Mouse (Mus musculus): ENCODE data around the gene Poldip2. TPM values are rescaled to one million over a fixed set of nuclear protein-coding genes. Genes with fewer than 3 reads are reported as not detected.

The Poldip2 gene
- polyA plus RNA-seq (2012; fragmentation: generic; extraction: Trizol): 111 TPM
- long read RNA-seq, experiment 1, transcript Poldip2-201 (11 exons, 2,054 nt): major isoform, 127 of 155 reads
- long read RNA-seq, experiment 1, partial matches to known transcripts: 10 of 155 reads
- long read RNA-seq, experiment 1, other reads (novel, unspliced or antisense): 17 of 155 reads
- long read RNA-seq, experiment 2, transcript Poldip2-202 (11 exons, 1,329 nt): minor isoform, 10 of 675 reads
- long read RNA-seq, experiment 2, transcript Poldip2-201 (11 exons, 2,054 nt): major isoform, 612 of 675 reads
- long read RNA-seq, experiment 2, partial matches to known transcripts: 2 of 675 reads
- long read RNA-seq, experiment 2, other reads (novel, unspliced or antisense): 51 of 675 reads

GRCm38 (mm10) chr11:78512025-78512957 lies at the start of gene Poldip2, which contains the start of gene Tmem199:
Poldip2 (plus strand) TSS chr11:78512193.
Tmem199 (minus strand) TSS chr11:78512172.
- TF ChIP-seq MYOD1 (IDR thresholded peaks at IDR 0.05; ENCODE audit: control insufficient read depth, insufficient read length, low read depth) (no peak), USF1 (IDR thresholded peaks at IDR 0.05; ENCODE audit: low read depth) (peak; percentile 87), FOSL1 (IDR thresholded peaks at IDR 0.05; ENCODE audit: insufficient read depth, low read length, poor library complexity, severe bottlenecking) (no peak), MAX (IDR thresholded peaks at IDR 0.05) (peak; percentile 72)
- peak within 1 kb of the TSS; percentile 93 for H3K4me3 ChIP-seq (ENCODE audit: insufficient read depth, poor library complexity, severe bottlenecking)
- H3K27me3 ChIP-seq (ENCODE audit: control insufficient read depth, insufficient read depth, insufficient read length): no peaks in the 10 kb centered on the region
- peaks cover 18% of the 10 kb centered on the region for H3K79me3 ChIP-seq (ENCODE audit: low read depth)
- H3ac ChIP-seq (ENCODE audit: control insufficient read depth, insufficient read length, low read depth): peak within 1 kb of the TSS; percentile 95
- H3K79me2 ChIP-seq (ENCODE audit: control insufficient read depth, insufficient read depth): peaks cover 39% of the 10 kb centered on the region
- peaks cover 60% of the 10 kb centered on the region for H3K36me3 ChIP-seq (ENCODE audit: control insufficient read depth, insufficient read depth)

GRCm38 (mm10) chr11:78462669-78463068 lies 49.3 kb upstream of the Poldip2 start:
- Histone ChIP-seq H3K4me3 (ENCODE audit: insufficient read depth, poor library complexity, severe bottlenecking) (no peak overlapping the region), H3K27me3 (ENCODE audit: control insufficient read depth, insufficient read depth, insufficient read length) (no peaks in the 10 kb centered on the region), H3K79me2 (ENCODE audit: control insufficient read depth, insufficient read depth) (no peaks in the 10 kb centered on the region), H3ac (ENCODE audit: control insufficient read depth, insufficient read length, low read depth) (no peak overlapping the region), H3K36me3 (ENCODE audit: control insufficient read depth, insufficient read depth) (no peaks in the 10 kb centered on the region), H3K79me3 (ENCODE audit: low read depth) (no peaks in the 10 kb centered on the region)
- no peak for TF ChIP-seq MYOG (IDR thresholded peaks at IDR 0.05; ENCODE audit: control insufficient read depth, extremely low read depth, insufficient read length)
- TF ChIP-seq FOSL1 (IDR thresholded peaks at IDR 0.05; ENCODE audit: insufficient read depth, low read length, poor library complexity, severe bottlenecking): no peak
- no peak for TF ChIP-seq MAX (IDR thresholded peaks at IDR 0.05)
- TF ChIP-seq CEBPB (IDR thresholded peaks at IDR 0.05; ENCODE audit: low read depth): no peak
- no peak for TF ChIP-seq CTCF (IDR thresholded peaks at IDR 0.05; ENCODE audit: control insufficient read depth, insufficient read depth, insufficient read length)
- TF ChIP-seq MYOD1 (IDR thresholded peaks at IDR 0.05; ENCODE audit: control insufficient read depth, insufficient read length, low read depth): no peak
- TF ChIP-seq USF1 (IDR thresholded peaks at IDR 0.05; ENCODE audit: low read depth): no peak

GRCm38 (mm10) chr11:78463286-78464036 lies 48.5 kb upstream of the Poldip2 start:
- Histone ChIP-seq H3ac (ENCODE audit: control insufficient read depth, insufficient read length, low read depth) (no peak overlapping the region), H3K27me3 (ENCODE audit: control insufficient read depth, insufficient read depth, insufficient read length) (no peaks in the 10 kb centered on the region), H3K79me3 (ENCODE audit: low read depth) (no peaks in the 10 kb centered on the region), H3K4me3 (ENCODE audit: insufficient read depth, poor library complexity, severe bottlenecking) (no peak overlapping the region), H3K36me3 (ENCODE audit: control insufficient read depth, insufficient read depth) (no peaks in the 10 kb centered on the region), H3K79me2 (ENCODE audit: control insufficient read depth, insufficient read depth) (no peaks in the 10 kb centered on the region)
- TF ChIP-seq FOSL1 (IDR thresholded peaks at IDR 0.05; ENCODE audit: insufficient read depth, low read length, poor library complexity, severe bottlenecking) (no peak), MYOG (IDR thresholded peaks at IDR 0.05; ENCODE audit: control insufficient read depth, extremely low read depth, insufficient read length) (no peak), MYOD1 (IDR thresholded peaks at IDR 0.05; ENCODE audit: control insufficient read depth, insufficient read length, low read depth) (no peak), CTCF (IDR thresholded peaks at IDR 0.05; ENCODE audit: control insufficient read depth, insufficient read depth, insufficient read length) (no peak), USF1 (IDR thresholded peaks at IDR 0.05; ENCODE audit: low read depth) (no peak), MAX (IDR thresholded peaks at IDR 0.05) (no peak), CEBPB (IDR thresholded peaks at IDR 0.05; ENCODE audit: low read depth) (no peak)

GRCm38 (mm10) chr11:78465116-78465515 lies 46.9 kb upstream of the Poldip2 start:
- Histone ChIP-seq H3K79me2 (ENCODE audit: control insufficient read depth, insufficient read depth) (no peaks in the 10 kb centered on the region), H3K36me3 (ENCODE audit: control insufficient read depth, insufficient read depth) (no peaks in the 10 kb centered on the region), H3K27me3 (ENCODE audit: control insufficient read depth, insufficient read depth, insufficient read length) (no peaks in the 10 kb centered on the region), H3K4me3 (ENCODE audit: insufficient read depth, poor library complexity, severe bottlenecking) (no peak overlapping the region), H3ac (ENCODE audit: control insufficient read depth, insufficient read length, low read depth) (peak overlapping the region; percentile 40), H3K79me3 (ENCODE audit: low read depth) (no peaks in the 10 kb centered on the region)
- TF ChIP-seq CTCF (IDR thresholded peaks at IDR 0.05; ENCODE audit: control insufficient read depth, insufficient read depth, insufficient read length) (no peak), USF1 (IDR thresholded peaks at IDR 0.05; ENCODE audit: low read depth) (no peak), MYOD1 (IDR thresholded peaks at IDR 0.05; ENCODE audit: control insufficient read depth, insufficient read length, low read depth) (no peak), MAX (IDR thresholded peaks at IDR 0.05) (no peak), CEBPB (IDR thresholded peaks at IDR 0.05; ENCODE audit: low read depth) (no peak), MYOG (IDR thresholded peaks at IDR 0.05; ENCODE audit: control insufficient read depth, extremely low read depth, insufficient read length) (no peak), FOSL1 (IDR thresholded peaks at IDR 0.05; ENCODE audit: insufficient read depth, low read length, poor library complexity, severe bottlenecking) (no peak)

GRCm38 (mm10) chr11:78465568-78466180 lies 46.3 kb upstream of the Poldip2 start, which contains the start of gene Slc46a1:
Slc46a1 (plus strand) TSS chr11:78465697.
- Histone ChIP-seq H3K36me3 (ENCODE audit: control insufficient read depth, insufficient read depth) (no peaks in the 10 kb centered on the region), H3K79me3 (ENCODE audit: low read depth) (no peaks in the 10 kb centered on the region), H3K27me3 (ENCODE audit: control insufficient read depth, insufficient read depth, insufficient read length) (no peaks in the 10 kb centered on the region), H3K79me2 (ENCODE audit: control insufficient read depth, insufficient read depth) (no peaks in the 10 kb centered on the region), H3ac (ENCODE audit: control insufficient read depth, insufficient read length, low read depth) (peak within 1 kb of the TSS; percentile 93), H3K4me3 (ENCODE audit: insufficient read depth, poor library complexity, severe bottlenecking) (peak within 1 kb of the TSS; percentile 47)
- peak; percentile 36 for TF ChIP-seq MAX (IDR thresholded peaks at IDR 0.05)
- TF ChIP-seq MYOD1 (IDR thresholded peaks at IDR 0.05; ENCODE audit: control insufficient read depth, insufficient read length, low read depth): no peak

Measured in C2C12 (cell line).